Mouse (Mus musculus) kidney, embryonic 16.5 days (tissue): Measurements from ENCODE around the gene Pde4b. TPM values are rescaled to one million over a fixed set of nuclear protein-coding genes. Genes with fewer than 3 reads are reported as not detected.

ENCODE experiments used
- ATAC-seq: fragments of 200-750 bp; cut with Nextera tagmentation; 2 replicates; pipeline ENCODE4 v1.8.0; 2017; ENCODE audit warnings: moderate TSS enrichment; ENCODE audit not compliant: low FRiP score, low TSS enrichment
- H3K27ac ChIP-seq: fragments of 300-500 bp; sonication (generic); 2 replicates; pipeline ENCODE4 v1.5.1; 2014; ENCODE audit warnings: low read length
- H3K27me3 ChIP-seq: fragments of 300-500 bp; sonication (generic); 2 replicates; pipeline ENCODE4 v1.6.1; 2014; ENCODE audit warnings: low read length, control low read depth, mixed read lengths; ENCODE audit not compliant: insufficient read depth
- H3K36me3 ChIP-seq: fragments of 300-500 bp; sonication (generic); 2 replicates; pipeline ENCODE4 v1.6.1; 2014; ENCODE audit warnings: low read length, control low read depth, mixed read lengths; ENCODE audit not compliant: insufficient read depth
- H3K4me1 ChIP-seq: fragments of 300-500 bp; sonication (generic); 2 replicates; pipeline ENCODE4 v1.6.1; 2014; ENCODE audit warnings: low read length, control low read depth, mixed read lengths; ENCODE audit not compliant: insufficient read depth
- H3K4me2 ChIP-seq: fragments of 300-500 bp; sonication (generic); replicated peaks from 2 replicates; pipeline ENCODE4 v1.6.1; 2014; ENCODE audit warnings: low read depth, low read length
- H3K4me3 ChIP-seq: fragments of 300-500 bp; sonication (generic); 2 replicates; pipeline ENCODE4 v1.5.1; 2014; ENCODE audit warnings: mild to moderate bottlenecking, low read length
- H3K9ac ChIP-seq: fragments of 300-500 bp; sonication (generic); replicated peaks from 2 replicates; pipeline ENCODE4 v1.6.1; 2014; ENCODE audit warnings: low read length
- H3K9me3 ChIP-seq: fragments of 300-500 bp; sonication (generic); 2 replicates; pipeline ENCODE4 v1.6.1; 2016; ENCODE audit warnings: low read length, control low read depth
- WGBS: fragments of 180-500 bp; shearing (Covaris S2); extraction: QIAGEN DNeasy Blood & Tissue Kit; methylation state at CpG from one replicate; pipeline ENCODE4 v1.1.7; 2014; 5-methylcytosine and 5-hydroxymethylcytosine counted together
- polyA plus RNA-seq: library from polyadenylated mRNA; unstranded; fragments of >200 nt; fragmentation: Nextera tagmentation; extraction: Ambion mirVana; gene quantifications from 2 replicates; pipeline ENCODE4 v1.2.1, GENCODE M21; 2015

Pde4b gene
- polyA plus RNA-seq, 1 experiment from 2014 or later, result 15.5 TPM

DNA sequence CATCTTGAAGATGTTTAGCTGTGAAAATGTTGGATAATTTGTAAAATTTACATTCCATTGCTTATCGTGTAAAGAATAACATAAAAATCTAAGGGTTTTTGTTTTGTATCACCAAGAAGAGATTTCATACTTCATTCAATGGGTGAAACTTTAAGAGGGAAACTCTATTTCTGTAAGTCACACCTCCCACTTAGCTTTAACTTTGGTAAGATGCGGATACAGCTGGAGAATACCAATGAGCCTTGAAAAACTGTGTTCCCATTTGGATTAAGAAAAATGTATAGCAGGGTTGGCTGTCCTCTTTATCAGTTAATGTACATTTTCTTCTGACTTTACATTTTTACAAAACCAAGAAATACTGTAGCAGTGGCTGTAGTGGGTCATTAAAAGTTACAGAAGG lies 8.5 kb downstream of the Pde4b start:
- no peak overlapping the region for H3K9ac ChIP-seq
- no peaks in the 10 kb centered on the region for H3K9me3 ChIP-seq
- 93% methylated on average over 2 of the region's 2 CpGs for WGBS
- ATAC-seq, result no peak
- no peaks in the 10 kb centered on the region for H3K27me3 ChIP-seq
- H3K4me1 ChIP-seq, result no peaks in the 10 kb centered on the region
- no peak overlapping the region for H3K4me3 ChIP-seq
- no peaks in the 10 kb centered on the region for H3K36me3 ChIP-seq
- H3K4me2 ChIP-seq, result no peak overlapping the region
- H3K27ac ChIP-seq, result no peak overlapping the region

DNA sequence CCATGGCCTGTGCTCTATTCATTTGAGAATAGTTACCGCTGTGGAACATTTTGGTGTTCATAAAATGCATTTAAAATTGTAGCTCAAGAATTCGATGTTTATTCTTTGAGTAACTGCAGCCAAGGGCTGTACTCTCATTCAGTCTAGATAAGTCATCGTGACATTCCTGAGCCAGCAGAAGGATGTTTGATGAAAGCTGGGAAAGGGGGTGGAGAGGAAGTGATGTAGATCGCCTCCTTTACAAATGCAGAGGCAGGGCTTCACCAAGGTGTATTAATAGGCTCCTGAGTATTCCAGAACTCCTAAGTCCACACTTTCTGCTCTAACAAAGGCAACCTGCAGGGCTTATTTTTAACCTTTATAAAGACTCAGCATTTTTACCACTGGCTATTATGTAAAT lies 14.9 kb downstream of the Pde4b start:
- Histone ChIP-seq H3K9me3 (no peaks in the 10 kb centered on the region), H3K4me2 (no peak overlapping the region), H3K4me3 (no peak overlapping the region), H3K36me3 (no peaks in the 10 kb centered on the region), H3K27ac (no peak overlapping the region), H3K9ac (no peak overlapping the region), H3K27me3 (no peaks in the 10 kb centered on the region), H3K4me1 (no peaks in the 10 kb centered on the region)
- WGBS, result 72% methylated on average over 4 of the region's 4 CpGs
- no peak for ATAC-seq

DNA sequence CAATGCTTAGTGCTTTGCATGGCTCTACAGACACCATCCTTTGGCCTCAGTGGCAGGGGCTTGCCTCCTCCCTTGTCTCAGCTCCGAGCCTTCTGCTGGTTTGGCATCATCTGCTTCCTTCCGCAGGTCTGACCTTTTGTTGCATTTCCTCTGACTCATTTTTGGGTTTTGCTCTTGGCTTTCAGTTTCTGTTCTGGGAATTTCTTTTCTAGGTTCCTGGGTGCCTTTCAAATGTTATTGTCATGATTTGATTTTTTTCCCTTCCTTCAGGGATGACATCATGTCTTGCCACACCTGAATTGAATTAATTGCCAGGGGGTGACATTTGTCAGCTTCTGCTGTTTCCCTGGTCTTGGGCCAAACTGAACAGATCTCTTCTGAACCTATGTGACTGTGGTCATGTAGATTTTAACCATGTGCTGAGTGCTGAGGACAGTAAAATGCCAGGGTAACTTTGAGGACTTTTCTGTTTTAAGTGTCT lies 17.2 kb downstream of the Pde4b start:
- WGBS, result 75% methylated on average over 2 of the region's 2 CpGs
- no peak for ATAC-seq

DNA sequence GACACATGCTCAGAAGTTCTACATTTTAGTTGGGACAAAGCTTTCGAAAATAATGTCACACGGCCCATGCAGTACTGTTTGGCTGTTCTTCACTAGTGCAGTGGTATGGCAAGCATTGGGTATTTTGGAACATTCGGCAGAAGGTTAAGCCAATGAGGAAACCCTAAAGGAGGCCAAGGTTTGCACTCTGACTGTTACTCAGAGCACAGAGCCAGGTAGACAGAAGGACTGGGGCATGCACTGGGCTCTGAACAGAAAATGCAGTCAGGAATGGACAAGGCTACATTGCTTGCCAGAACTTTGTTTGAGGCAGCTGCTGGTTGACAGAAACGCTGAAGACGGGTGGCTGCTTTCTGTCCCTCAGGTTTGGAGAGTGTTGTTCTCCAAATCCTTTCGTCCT lies 19.4 kb downstream of the Pde4b start:
- Histone ChIP-seq H3K27me3 (no peaks in the 10 kb centered on the region), H3K9me3 (no peaks in the 10 kb centered on the region), H3K4me2 (no peak overlapping the region), H3K4me3 (no peak overlapping the region), H3K4me1 (no peaks in the 10 kb centered on the region), H3K9ac (no peak overlapping the region), H3K27ac (no peak overlapping the region), H3K36me3 (no peaks in the 10 kb centered on the region)
- no peak for ATAC-seq
- 88% methylated on average over 6 of the region's 6 CpGs for WGBS

More for the DNA sequence above, 17.2 kb downstream of the Pde4b start:
- H3K4me1 ChIP-seq, result no peaks in the 10 kb centered on the region
- H3K27ac ChIP-seq, result no peak overlapping the region
- H3K27me3 ChIP-seq, result no peaks in the 10 kb centered on the region
- H3K4me3 ChIP-seq, result no peak overlapping the region
- no peak overlapping the region for H3K4me2 ChIP-seq
- no peaks in the 10 kb centered on the region for H3K36me3 ChIP-seq
- H3K9ac ChIP-seq, result no peak overlapping the region
- H3K9me3 ChIP-seq, result no peaks in the 10 kb centered on the region

DNA sequence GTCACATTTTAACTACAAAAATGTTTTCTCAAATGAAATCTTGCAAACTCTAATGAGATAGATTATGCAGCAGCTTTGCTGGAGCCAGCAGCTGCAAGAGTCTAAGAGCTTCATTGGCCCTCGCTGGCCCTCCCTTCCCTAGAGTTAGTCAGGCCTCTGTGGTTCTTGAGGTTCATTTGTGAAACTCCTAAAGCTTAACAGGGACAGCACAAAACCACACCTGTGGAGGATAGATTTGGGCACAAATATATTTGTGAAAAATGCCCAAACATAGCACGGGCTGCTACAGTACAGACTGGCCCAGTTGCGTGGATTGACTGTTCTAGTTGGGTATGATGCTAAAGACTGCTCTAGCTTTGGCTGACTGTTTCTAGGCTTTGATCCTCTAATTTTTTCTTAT lies 32.1 kb downstream of the Pde4b start:
- no peak overlapping the region for H3K4me3 ChIP-seq
- ATAC-seq, result no peak
- WGBS, result 91% methylated on average over 3 of the region's 3 CpGs
- H3K4me2 ChIP-seq, result no peak overlapping the region
- no peaks in the 10 kb centered on the region for H3K9me3 ChIP-seq
- H3K27me3 ChIP-seq, result no peaks in the 10 kb centered on the region
- no peak overlapping the region for H3K9ac ChIP-seq
- H3K4me1 ChIP-seq, result no peaks in the 10 kb centered on the region
- no peaks in the 10 kb centered on the region for H3K36me3 ChIP-seq
- no peak overlapping the region for H3K27ac ChIP-seq

DNA sequence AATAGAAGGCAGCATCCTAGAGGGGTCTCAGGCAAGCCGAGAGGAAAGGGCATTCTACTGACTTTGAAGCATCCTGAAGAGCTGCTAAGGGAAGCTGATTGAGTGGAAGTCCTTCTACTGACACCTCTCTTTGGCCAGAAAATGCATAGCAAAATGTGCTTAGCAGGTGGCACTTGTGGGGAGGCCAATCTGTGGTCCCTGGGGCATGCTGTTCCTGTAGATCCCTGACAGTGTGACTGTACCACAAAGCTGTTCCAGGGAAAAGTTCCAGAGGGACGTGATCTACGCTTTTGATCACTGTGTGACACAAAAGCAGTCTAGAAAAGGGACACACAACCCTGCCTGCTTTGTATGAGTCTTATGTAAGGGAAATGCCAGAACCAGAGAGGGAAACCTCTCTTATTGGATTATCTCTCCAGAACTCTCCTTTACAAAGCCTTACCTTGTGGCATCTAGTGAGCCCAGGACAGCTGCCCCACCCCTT lies 49.1 kb downstream of the Pde4b start:
- no peaks in the 10 kb centered on the region for H3K9me3 ChIP-seq
- no peaks in the 10 kb centered on the region for H3K4me1 ChIP-seq
- no peaks in the 10 kb centered on the region for H3K27me3 ChIP-seq
- no peaks in the 10 kb centered on the region for H3K36me3 ChIP-seq
- ATAC-seq, result no peak
- H3K4me2 ChIP-seq, result no peak overlapping the region
- H3K4me3 ChIP-seq, result no peak overlapping the region
- H3K9ac ChIP-seq, result no peak overlapping the region
- WGBS, result 75% methylated on average over 3 of the region's 3 CpGs
- H3K27ac ChIP-seq, result no peak overlapping the region

DNA sequence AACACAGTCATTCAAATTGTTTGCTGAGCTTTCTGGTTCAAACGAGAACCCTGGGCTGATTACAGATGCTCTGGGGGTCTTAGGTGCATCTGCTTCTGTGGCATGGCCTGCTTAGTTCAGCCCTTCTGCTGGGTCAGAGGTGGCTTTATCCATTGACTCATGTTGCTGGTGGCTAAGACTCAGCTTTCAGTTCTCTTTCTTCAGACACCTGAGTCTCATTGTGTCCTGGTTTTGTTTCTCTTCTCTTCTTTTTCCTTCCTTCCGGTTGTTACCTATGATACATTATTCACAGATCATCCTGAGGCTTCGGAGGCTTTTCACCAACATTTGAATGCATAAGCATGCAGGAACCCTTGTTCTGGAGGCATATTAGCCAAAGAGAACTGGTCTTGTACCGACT lies 51.0 kb downstream of the Pde4b start:
- whole genome bisulfite sequencing, result 79% methylated on average over 4 of the region's 4 CpGs
- H3K4me3 ChIP-seq, result no peak overlapping the region
- ATAC-seq, result no peak
- no peak overlapping the region for H3K9ac ChIP-seq
- no peak overlapping the region for H3K4me2 ChIP-seq
- no peaks in the 10 kb centered on the region for H3K36me3 ChIP-seq
- no peaks in the 10 kb centered on the region for H3K4me1 ChIP-seq
- H3K9me3 ChIP-seq, result no peaks in the 10 kb centered on the region
- H3K27ac ChIP-seq, result no peak overlapping the region
- H3K27me3 ChIP-seq, result no peaks in the 10 kb centered on the region

DNA sequence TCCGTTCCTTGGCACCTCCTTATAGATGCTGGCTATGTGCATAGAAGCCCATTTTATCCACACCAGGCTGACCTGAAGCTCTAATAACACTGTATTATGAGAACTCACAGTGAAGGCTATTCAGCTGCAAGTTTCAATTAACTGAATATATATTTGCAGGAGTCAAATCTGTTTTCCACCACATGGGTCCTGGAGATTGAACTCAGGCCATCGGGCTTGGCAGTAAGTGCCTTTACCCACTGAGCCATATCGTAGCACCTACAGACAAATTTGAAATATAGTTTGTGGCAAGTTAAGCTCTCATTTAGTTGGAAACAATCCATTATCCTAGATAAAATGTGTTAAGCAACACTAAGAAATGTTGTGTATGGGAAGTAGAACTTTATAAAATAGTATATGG lies 53.9 kb downstream of the Pde4b start:
- Histone ChIP-seq H3K27ac (no peak overlapping the region), H3K9ac (no peak overlapping the region), H3K4me2 (no peak overlapping the region), H3K36me3 (no peaks in the 10 kb centered on the region), H3K9me3 (no peaks in the 10 kb centered on the region), H3K27me3 (no peaks in the 10 kb centered on the region), H3K4me1 (no peaks in the 10 kb centered on the region), H3K4me3 (no peak overlapping the region)
- ATAC-seq, result no peak
- WGBS, result 85% methylated on average over 3 of the region's 3 CpGs

DNA sequence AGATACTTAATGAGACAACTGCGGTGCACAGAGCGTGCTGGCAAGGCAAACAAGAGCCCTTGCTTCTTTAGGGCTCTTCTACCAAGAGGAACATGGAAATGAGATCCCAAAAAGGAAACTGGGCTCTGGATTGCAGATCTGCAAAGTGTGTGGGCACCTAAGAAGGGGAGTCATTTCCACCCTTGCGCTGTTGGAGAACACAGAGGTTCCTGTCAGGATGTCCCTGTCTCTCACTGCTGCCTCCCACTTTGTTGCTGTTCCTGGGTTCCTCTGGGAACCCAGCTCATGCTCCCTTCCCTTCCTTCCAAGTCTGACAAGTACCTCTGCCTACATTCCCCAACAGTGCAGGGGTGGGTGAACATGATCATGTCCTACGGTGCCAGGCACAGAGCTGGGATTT lies 61.4 kb downstream of the Pde4b start:
- Histone ChIP-seq H3K9me3 (no peaks in the 10 kb centered on the region), H3K4me2 (no peak overlapping the region), H3K9ac (no peak overlapping the region), H3K4me1 (no peaks in the 10 kb centered on the region), H3K27me3 (no peaks in the 10 kb centered on the region), H3K4me3 (no peak overlapping the region), H3K27ac (no peak overlapping the region), H3K36me3 (no peaks in the 10 kb centered on the region)
- no peak for ATAC-seq
- WGBS, result 83% methylated on average over 4 of the region's 4 CpGs

DNA sequence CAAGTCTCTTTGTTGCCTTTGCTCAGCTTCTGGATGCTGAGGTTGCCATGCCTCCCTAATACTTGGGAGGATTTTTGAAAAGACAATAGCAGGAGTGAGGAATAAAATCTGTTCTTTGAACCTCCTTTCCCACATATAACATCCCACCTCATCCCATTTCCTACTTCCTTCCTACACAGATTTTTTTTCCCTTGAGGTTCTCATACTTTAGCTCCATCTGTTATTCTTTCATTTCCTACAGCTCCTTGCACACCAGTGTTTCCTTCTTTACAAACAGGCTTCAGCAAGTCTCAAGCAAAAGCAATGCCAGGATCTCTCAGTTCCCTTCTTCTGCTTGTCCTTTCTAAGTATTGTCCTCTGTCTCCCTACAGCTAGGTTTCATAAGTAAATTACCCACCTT lies 71.8 kb downstream of the Pde4b start:
- Histone ChIP-seq H3K9ac (no peak overlapping the region), H3K4me2 (no peak overlapping the region), H3K27me3 (no peaks in the 10 kb centered on the region), H3K36me3 (no peaks in the 10 kb centered on the region), H3K9me3 (no peaks in the 10 kb centered on the region), H3K4me1 (no peaks in the 10 kb centered on the region), H3K4me3 (no peak overlapping the region), H3K27ac (no peak overlapping the region)
- ATAC-seq, result no peak

DNA sequence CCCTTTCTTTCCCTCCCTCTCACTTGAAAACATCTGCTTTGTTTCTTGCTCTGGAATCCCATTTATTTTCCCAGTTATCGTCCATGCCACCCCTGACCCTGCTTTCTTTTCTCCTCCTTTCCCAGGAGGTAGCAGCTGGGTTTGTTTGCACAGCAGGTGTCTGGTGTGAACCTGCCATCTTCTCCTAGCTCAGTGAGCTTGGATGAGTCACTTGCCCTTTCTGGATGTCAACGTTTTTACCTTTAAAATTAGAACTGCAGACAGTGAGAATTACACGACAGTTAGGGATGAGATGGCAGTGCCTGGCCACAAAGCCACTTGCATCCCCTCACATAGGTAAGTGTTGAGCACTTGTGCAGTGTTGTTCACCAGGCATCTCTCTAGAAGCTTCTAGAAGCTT lies 84.3 kb downstream of the Pde4b start:
- H3K4me2 ChIP-seq, result no peak overlapping the region
- WGBS, result 45% methylated on average over 3 of the region's 3 CpGs
- H3K9me3 ChIP-seq, result no peaks in the 10 kb centered on the region
- ATAC-seq, result no peak
- H3K4me3 ChIP-seq, result no peak overlapping the region
- no peak overlapping the region for H3K9ac ChIP-seq
- no peaks in the 10 kb centered on the region for H3K27me3 ChIP-seq
- H3K4me1 ChIP-seq, result no peaks in the 10 kb centered on the region
- H3K27ac ChIP-seq, result no peak overlapping the region
- H3K36me3 ChIP-seq, result no peaks in the 10 kb centered on the region
